Mouse (Mus musculus): ENCODE measurements at regions not wholly inside any gene's neighbourhood (a gene's known extent, or its start where the extent isn't known, plus 50 kb on each side); places are given as distances from the start of the nearest gene placed in this dataset.

DNA sequence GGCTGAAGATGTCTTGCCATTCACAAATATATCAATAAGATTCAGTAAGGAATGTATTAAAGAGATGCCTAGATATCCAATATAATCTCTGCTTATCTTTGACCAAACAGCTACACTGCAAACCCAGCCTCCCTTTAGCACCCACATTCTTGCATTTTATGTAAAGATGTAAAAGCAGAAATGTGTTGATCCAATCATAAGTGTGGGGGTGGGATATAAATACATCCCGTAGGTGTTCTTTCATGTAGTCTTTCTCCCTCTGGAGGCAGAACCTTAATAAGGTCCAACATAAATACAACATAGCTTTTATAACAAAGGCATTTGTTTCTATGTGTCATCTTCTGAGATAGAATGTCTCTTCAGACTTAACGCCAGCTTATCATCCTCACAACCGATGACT is 637.1 kb upstream of the Flrt2 start:
- DNase-seq: no peak

DNA sequence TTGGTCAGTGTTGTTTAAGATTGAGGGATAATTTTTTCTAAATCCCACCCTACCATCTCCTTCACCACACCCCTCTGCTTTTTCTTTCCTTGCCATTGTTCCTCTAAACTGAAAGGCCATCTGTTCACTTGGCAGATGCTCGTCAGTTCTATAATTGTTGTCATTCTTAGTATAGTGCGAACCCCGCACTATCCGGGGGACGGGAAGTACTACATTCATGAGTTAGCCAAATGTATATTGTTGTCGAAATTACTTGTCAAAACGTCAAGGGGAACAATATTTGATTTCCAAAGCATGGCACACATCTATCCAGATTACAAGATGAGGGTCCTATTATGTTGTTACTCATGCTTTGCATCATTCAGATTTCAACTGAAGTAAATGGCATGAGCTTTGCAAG is 635.1 kb upstream of the Flrt2 start:
- peak in 1 of 2 experiments; percentile 7 for DNase-seq

DNA sequence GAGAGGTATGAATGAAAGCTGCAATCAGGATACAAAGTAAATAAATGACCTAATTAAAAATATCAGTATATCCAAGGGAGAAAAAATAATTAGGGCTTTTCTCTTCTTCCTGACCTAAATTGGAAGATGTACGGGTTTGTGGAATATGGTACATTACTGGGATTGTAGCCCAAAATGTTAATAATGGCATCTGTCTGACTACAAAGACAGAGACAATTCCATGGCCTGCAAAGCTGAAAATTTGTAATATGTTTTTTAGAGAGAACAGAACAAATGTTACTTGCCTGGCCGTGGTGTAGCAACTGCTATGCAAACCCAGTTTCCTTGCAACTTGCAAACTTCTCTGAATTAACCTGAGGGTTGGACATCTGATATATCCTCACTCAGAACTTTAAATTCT is 632.6 kb upstream of the Flrt2 start:
- DNase-seq: no peak

GRCm38 (mm10) chr12:95072307-95072706 is 619.7 kb upstream of the Flrt2 start:
- no peak for DNase-seq

DNA sequence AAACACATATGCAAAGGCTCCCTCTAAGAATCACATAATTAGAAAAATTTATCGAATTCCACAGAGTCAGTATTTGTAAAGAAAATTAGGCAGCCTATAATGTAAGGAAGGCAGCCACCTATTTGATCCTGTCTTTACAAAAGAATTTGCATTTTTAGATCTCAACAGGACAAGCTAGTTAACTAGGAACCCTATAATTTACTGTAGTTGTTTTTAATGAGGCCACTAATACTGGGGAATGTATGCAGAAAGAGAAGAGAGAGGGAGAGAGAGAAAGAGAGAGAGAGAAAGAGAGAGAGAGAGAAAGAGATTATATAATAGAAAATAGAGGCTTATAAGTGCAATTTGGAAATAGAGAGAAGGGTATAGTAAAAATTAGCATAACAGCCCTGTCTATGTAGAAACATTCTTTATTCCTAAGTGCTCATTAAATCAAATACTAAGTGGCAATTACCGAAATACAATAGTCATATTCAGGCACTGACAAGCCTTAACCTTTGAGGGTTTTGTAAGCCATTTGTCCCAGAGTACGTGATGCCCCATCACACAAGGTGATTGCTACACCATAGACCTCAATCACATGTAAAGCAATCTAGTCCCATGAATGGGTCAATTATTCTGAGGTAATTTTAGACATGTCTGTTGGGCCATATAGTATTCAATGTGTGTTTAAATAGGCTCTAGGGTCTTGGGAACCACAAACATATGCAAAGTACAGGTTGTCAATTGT is 572.6 kb upstream of the Flrt2 start:
- DNase-seq: no peak

GRCm38 (mm10) chr12:95132804-95133203 is 559.2 kb upstream of the Flrt2 start:
- DNase-seq: no peak

DNA sequence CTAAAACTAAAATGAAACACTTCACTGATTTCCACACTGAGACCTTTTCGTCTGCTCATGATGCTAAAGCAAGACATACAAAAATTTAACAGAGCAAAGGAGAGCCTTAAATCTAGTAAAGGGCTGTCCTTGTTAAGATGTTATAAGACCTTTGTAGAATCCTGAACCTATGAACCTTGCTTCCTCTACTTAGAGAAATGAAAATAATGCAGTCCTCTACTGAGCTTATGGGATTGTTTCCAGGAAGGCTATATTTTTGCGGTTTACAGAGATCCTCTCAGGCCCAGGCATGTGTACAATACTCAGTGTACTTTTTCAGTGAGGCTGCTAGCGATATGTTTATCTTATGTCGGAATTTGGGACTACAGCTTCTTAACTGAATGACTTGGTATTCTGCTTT is 558.5 kb upstream of the Flrt2 start:
- no peak for DNase-seq

DNA sequence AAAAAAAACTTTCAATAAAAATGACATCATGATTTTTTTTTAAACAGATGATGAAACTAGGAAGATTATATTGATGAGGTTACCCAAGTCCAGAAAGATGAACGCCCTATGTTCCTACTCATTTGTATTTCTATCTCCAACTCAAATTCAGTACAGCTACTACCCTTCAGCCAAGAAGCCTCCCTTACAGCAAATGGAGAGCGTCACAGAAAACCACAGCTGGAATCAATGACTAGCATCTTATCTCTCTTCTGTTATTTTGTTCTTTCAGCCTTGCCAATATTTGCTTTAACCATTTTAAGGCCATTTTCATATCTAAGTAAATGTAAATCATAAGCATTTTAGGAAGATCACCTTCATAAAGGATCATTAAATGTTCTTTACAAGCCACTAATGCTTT is 553.9 kb upstream of the Flrt2 start:
- no peak for DNase-seq

DNA sequence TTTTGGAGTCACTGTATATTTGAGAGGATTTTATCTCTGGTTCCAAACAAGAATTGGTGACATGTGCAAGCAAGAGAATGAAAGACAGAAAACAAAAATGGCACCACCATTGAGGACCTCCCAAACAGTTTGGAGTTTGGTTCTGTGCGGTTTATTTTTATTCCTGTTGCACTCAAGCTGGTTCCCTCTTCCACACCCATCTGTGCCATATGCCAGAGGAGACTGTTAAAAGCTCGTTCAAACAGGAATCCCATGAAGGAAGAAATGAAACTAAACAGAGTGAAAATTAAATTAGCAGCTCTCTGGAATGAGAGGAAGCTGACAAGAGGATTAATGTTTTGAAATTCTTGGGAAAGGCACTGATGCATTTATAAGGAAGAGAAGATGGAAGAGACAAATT is 521.0 kb upstream of the Flrt2 start:
- no peak for DNase-seq

DNA sequence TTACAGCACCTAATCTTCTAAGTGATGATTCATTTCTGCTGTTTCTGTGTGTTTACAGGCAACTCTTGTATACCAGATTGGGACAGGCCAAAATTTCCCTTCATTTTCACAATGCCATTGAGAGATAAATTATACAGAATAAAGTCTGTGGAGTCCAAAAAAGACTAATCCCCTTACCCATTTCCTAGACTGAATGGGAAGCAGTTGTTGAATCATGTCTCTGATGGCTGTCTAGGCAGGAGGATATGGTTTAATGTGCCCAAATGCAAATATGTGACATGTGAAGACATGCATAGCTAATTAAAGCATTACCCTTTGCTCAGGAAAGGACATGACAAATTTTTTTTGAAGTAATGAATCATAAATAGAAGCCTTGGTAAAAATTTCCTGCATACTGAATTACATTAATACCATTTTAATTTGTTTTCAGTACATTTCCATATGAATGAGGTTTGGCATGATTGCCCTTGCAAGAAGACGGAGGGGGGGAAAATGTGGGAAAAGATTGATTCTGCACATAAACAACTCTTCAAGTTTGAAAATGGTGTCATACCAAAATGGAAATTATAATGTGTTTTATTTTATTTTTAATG is 518.1 kb upstream of the Flrt2 start:
- no peak for DNase-seq

DNA sequence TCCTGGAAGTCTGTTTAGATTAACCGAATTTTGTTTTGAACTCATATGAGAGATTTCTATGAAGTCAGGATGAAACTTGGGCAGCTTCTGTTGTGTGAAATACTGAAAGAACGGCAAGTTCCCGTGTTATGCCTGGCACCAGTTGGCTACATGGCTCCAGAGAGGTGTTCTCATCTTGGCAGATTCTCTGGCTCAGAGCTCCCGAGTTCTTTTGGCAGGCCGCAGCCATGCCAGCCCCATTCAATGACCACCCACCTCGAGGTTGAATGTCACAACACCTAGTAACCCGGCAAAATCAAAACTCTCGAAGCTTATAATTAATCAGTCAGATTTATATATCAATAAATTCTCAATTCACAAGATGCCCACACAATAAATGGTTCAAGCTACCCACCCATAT is 489.5 kb upstream of the Flrt2 start:
- DNase-seq: peak in 1 of 2 experiments; percentile 14

- DNase-seq: no peak
These were observed 486.9 kb upstream of the Flrt2 start for GRCm38 (mm10) chr12:95205081-95205480.

DNA sequence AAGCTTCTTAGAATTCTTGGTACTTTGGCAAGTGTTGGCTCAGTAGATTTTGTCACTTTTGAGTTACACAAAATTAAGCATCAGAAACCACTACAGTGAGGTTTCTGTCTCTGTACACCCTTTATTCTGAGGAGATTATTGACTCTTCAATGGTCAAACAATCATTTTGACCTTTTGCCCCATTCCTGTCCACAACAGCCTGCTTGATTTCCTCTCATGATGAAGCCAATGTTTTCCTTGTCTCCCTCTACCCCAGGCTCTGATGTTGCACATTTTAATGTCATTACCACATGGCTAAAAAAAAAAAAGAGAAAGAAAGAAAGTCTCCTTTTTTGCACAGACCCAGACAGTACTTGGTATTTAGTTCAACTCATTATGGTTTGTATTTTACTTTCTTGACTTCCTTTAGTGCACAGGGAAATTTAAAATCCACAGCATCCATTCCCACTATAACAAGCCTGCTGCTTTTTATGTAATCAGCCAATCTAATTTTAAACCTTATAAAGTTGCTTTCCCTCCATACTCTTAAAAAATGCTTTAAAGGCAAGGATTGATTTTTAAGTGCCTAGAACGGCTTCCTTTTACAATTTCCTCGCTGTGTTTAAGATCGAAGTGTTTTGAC is 452.8 kb upstream of the Flrt2 start:
- DNase-seq: no peak

DNA sequence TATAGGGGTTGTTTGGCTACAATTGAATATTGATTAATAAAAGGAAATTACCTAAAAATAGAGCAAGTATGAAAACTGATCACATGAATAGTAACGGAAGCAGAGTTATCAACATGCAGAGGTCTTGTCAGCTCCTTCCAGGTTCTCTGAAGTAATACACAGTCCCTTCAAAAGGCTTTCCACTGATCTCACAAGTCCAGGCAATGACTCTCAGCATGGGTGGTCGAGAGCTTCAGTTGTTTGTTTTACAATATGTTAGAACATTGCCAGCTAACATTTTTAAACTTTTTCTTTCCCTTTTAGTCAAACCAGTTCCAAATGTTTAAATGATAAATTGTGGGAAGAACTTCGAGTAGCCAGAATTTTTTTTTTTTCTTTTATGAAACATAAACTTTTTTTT is 424.8 kb upstream of the Flrt2 start:
- no peak for DNase-seq

GRCm38 (mm10) chr12:95305386-95305785 is 386.6 kb upstream of the Flrt2 start:
- no peak for DNase-seq

DNA sequence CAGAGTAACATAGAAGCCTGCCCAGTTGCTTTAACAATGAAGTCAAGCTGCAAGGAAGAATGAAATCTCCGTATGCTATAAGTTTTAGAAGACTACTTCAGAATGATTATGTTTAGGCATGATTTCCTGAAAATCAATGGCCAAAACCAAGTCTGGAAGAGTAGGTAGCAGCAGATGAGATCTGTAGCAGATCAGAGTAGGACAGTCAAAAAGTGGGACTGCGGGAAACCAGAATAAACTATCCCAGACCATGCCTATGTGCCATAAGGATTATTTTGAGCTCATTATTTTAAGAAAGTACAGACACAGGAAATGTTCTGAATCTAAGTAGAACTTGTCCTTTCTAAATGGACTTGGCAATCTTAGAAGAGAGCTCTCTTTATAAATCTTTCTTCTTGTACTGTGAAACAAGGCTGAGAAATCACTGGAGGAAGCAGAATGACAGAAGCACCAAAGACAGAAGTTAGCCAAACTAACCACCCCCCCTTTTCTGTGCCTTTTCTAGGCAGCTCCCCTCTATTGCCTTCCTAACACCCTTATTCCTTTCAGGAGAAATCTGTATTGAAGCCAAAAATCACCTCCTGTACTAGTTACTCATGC is 376.8 kb upstream of the Flrt2 start:
- no peak for DNase-seq

DNA sequence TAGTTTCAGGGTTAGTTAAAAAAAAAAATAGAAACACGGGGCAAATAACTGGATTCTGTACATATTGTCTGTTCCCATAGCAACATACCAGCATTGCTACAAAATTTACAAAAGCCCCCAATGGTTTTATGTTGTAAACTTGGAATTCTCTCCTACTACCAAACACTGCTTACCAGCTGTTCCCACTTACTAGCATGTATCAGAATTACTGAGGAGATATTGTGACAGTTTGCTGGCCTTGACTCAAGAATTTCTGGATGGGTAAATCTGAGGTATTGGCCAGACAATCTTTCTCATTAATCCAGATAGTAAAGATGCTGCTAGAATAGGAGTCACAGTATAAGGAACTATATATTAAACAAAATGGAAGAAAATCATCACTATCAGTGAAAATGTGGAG is 375.2 kb upstream of the Flrt2 start:
- DNase-seq: no peak

DNA sequence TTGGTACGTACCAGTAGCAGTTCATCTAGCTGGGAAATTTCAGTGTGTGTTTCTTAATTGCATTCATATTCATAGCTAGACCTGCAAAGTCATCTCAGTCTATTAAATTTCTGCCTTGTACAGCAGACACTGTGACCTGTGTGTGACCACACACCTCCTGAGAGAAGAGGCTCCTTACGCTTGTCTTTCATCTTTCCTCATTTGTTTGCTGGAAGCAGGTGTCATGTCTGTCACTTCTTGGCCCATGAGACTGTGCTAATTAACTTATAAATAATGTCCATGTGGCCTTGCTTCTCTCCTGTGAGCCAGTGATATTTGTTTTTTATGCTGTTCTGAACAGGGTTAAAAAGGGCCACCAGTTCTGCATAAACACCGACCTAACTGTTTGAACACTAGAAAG is 370.3 kb upstream of the Flrt2 start:
- no peak for DNase-seq

GRCm38 (mm10) chr12:95329666-95330065 is 362.4 kb upstream of the Flrt2 start:
- no peak for DNase-seq

GRCm38 (mm10) chr12:95347786-95348185 is 344.2 kb upstream of the Flrt2 start:
- DNase-seq: no peak

- DNase-seq: no peak
These were observed 336.9 kb upstream of the Flrt2 start for GRCm38 (mm10) chr12:95355151-95355550.

DNA sequence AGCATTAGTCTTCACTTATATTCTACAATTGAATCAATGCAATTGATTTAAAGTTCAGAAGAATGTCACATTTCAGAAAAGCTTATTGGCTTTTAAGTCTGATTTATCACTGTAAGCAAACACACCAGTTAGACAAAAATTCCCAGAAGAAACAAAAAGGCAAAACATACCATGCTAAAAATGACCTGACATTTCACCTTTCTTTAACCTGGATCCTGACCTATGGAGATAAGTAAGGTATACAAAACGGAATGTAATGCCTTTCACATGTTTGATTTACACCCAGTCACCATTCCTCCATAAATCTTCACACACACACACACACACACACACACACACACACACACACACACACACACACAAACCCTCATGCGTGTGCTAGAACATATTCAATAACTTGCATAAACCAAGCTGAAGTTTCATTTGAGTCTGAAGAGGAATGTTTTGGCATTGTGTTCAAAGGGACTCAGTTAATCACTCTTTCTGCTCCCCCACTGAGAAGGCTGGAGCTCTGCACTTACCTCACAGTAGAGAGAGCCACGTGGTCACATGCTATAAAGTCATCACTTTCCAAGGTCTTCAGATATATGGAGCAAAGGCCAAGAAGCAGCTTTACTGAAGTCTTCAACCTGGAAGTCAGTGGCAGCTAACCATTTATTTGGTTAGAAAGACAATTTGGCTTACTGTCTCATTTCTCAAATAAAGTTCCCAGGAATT is 307.6 kb upstream of the Flrt2 start:
- DNase-seq: no peak

GRCm38 (mm10) chr12:95385688-95386087 is 306.3 kb upstream of the Flrt2 start:
- no peak for DNase-seq
